Mouse (Mus musculus) brain, embryonic 14.5 days (tissue): ENCODE measurements around the gene Gm3047. TPM values are rescaled to one million over a fixed set of nuclear protein-coding genes. Genes with fewer than 3 reads are reported as not detected.
"Not testable (repeated sequence)": the region's sequence is repeated elsewhere in the genome, so short reads cannot be mapped to it uniquely, and the experiment has no call there.

ENCODE experiments used
- DNase-seq: peaks from one replicate; pipeline ENCODE4 v3.0.0-alpha.2; 2011; ENCODE audit warnings: low read depth
- polyA plus RNA-seq: library from polyadenylated mRNA; depleted of rRNA; stranded (reverse); fragments of >200 nt; gene quantifications from 2 replicates; pipeline ENCODE4 v1.2.3, GENCODE M21; 2012; rRNA removed

Gene Gm3047
- not detected in 2 replicates for polyA plus RNA-seq

DNA sequence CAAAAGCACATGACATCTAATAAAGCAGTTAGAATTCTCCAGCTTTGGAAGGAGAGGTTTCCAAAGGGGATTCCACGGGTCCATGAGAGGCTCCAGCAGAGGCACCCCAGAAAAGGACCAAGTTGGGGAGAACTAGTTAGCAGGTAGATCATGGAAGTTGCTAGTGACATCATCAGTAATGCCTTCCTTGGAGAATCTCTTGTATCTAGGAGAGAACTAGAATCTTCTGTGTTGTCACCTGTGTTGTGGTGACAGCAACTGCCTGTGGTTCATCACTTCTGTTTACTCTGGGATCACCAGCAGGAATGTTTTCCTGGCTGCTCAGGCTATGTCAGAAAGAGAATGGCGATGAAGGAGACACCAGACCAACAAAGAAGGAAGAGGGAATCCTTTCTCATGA is at the start of gene Gm3047:
TSS of gene Gm3047 (plus strand) at position 301 of the 400 bp plus-strand sequence.
- not testable (repeated sequence) for DNase-seq

Other genes starting within 250 kb of the Gm3047 start
- not detected in 2 replicates for gene Gm3149, start 238.1 kb upstream of the Gm3047 start, polyA plus RNA-seq
- 3.7 and 4.9 TPM in 2 replicates for gene 2610042L04Rik, start 220.6 kb upstream of the Gm3047 start, polyA plus RNA-seq
- gene Gm3159, start 157.9 kb upstream of the Gm3047 start, polyA plus RNA-seq, result not detected in 2 replicates
- 4.5 TPM in 2 replicates for gene Gm3164, start 140.0 kb upstream of the Gm3047 start, polyA plus RNA-seq
- gene Gm3173, start 124.4 kb upstream of the Gm3047 start, polyA plus RNA-seq, result 4.9 and 6.0 TPM in 2 replicates
- not detected in 2 replicates for gene Gm3182, start 73.7 kb upstream of the Gm3047 start, polyA plus RNA-seq
- gene Gm8159, start 76.9 kb downstream of the Gm3047 start, polyA plus RNA-seq, result 0.29 TPM in 1 of 2 replicates, not detected in the other
- 0.48 and 0.90 TPM in 2 replicates for gene Gm3239, start 108.8 kb downstream of the Gm3047 start, polyA plus RNA-seq
- not detected in 2 replicates for gene Gm7876, start 153.8 kb downstream of the Gm3047 start, polyA plus RNA-seq
- gene Gm3252, start 171.4 kb downstream of the Gm3047 start, polyA plus RNA-seq, result 4.7 and 4.8 TPM in 2 replicates
- gene Gm9602, start 220.9 kb downstream of the Gm3047 start, polyA plus RNA-seq, result not detected in 2 replicates